Mouse (Mus musculus): ENCODE results near the gene Mlph. TPM values are rescaled to one million over a fixed set of nuclear protein-coding genes. Genes with fewer than 3 reads are reported as not detected.

Gene Mlph
- total and polyA plus RNA-seq, 3 experiments, result not detected

GRCm38 (mm10) chr1:90972911-90973573 lies 58.2 kb downstream of the Mlph start (continued):
- TF ChIP-seq USF1 (IDR thresholded peaks at IDR 0.05; ENCODE audit: low read depth, low read length) (no peak), POLR2AphosphoS2 (IDR thresholded peaks at IDR 0.05; ENCODE audit: low read length) (no peak), E2F4 (IDR thresholded peaks at IDR 0.05; ENCODE audit: borderline replicate concordance, low read depth, low read length) (no peak)

- Histone ChIP-seq H3K27ac (ENCODE audit: control insufficient read depth, low read depth, low read length) (no peak overlapping the region), H3K4me1 (ENCODE audit: control insufficient read depth in 1 of 2, insufficient read depth in 2 of 2, low read length in 2 of 2) (peaks cover 0 to 4% of the 10 kb centered on the region in 2 experiments; a peak in 2 of 4 replicates), H3K36me3 (ENCODE audit: control insufficient read depth in 1 of 2, insufficient read depth in 2 of 2, low read length in 2 of 2) (no peaks in the 10 kb centered on the region), H3K27me3 (ENCODE audit: control insufficient read depth in 1 of 2, insufficient read depth in 2 of 2, low read length in 2 of 2) (no peaks in the 10 kb centered on the region), H3K4me3 (ENCODE audit: control insufficient read depth in 1 of 2, insufficient read depth in 1 of 2, low read depth in 2 of 2, low read length in 2 of 2) (no peak overlapping the region), H3K9me3 (replicated peaks; ENCODE audit: insufficient read depth, low read length) (no peaks in the 10 kb centered on the region), H3K9ac (ENCODE audit: control insufficient read depth, low read depth, low read length, poor library complexity, severe bottlenecking) (no peak overlapping the region), H3K79me2 (ENCODE audit: control insufficient read depth, insufficient read depth, low read length, poor library complexity) (no peaks in the 10 kb centered on the region)
- DNase-seq (ENCODE audit: low read depth, low spot score), result no peak
- no peak for TF ChIP-seq RAD21 (IDR thresholded peaks at IDR 0.05; ENCODE audit: low read depth, low read length)
Measured at GRCm38 (mm10) chr1:90973574-90973911, 58.7 kb downstream of the Mlph start.

- H3K79me2 ChIP-seq (ENCODE audit: control insufficient read depth, insufficient read depth, low read length, poor library complexity), result no peaks in the 10 kb centered on the region
- no peaks in the 10 kb centered on the region for H3K9me3 ChIP-seq (replicated peaks; ENCODE audit: insufficient read depth, low read length)
- H3K27me3 ChIP-seq (ENCODE audit: control insufficient read depth in 1 of 2, insufficient read depth in 2 of 2, low read length in 2 of 2), result no peaks in the 10 kb centered on the region
- no peak overlapping the region for H3K9ac ChIP-seq (ENCODE audit: control insufficient read depth, low read depth, low read length, poor library complexity, severe bottlenecking)
- no peak for DNase-seq (ENCODE audit: low read depth, low spot score)
- H3K27ac ChIP-seq (ENCODE audit: control insufficient read depth, low read depth, low read length), result no peak overlapping the region
- H3K4me3 ChIP-seq (ENCODE audit: control insufficient read depth in 1 of 2, insufficient read depth in 1 of 2, low read depth in 2 of 2, low read length in 2 of 2), result no peak overlapping the region
- H3K4me1 ChIP-seq (ENCODE audit: control insufficient read depth in 1 of 2, insufficient read depth in 2 of 2, low read length in 2 of 2), result peaks cover 0 to 4% of the 10 kb centered on the region in 2 experiments; a peak in 2 of 4 replicates
- H3K36me3 ChIP-seq (ENCODE audit: control insufficient read depth in 1 of 2, insufficient read depth in 2 of 2, low read length in 2 of 2), result no peaks in the 10 kb centered on the region
- no peak for TF ChIP-seq ZMIZ1 (IDR thresholded peaks at IDR 0.05; ENCODE audit: low read depth, low read length)
- no peak for TF ChIP-seq TAL1 (IDR thresholded peaks at IDR 0.05; ENCODE audit: low read length)
- no peak for TF ChIP-seq JUND (IDR thresholded peaks at IDR 0.05; ENCODE audit: low read depth, low read length)
- TF ChIP-seq USF1 (IDR thresholded peaks at IDR 0.05; ENCODE audit: low read depth, low read length), result no peak
Measured at GRCm38 (mm10) chr1:90974906-90975649, 60.2 kb downstream of the Mlph start.

GRCm38 (mm10) chr1:90975960-90976359 lies 61.1 kb downstream of the Mlph start:
- Histone ChIP-seq H3K79me2 (ENCODE audit: control insufficient read depth, insufficient read depth, low read length, poor library complexity) (no peaks in the 10 kb centered on the region), H3K4me3 (ENCODE audit: control insufficient read depth in 1 of 2, insufficient read depth in 1 of 2, low read depth in 2 of 2, low read length in 2 of 2) (no peak overlapping the region), H3K27me3 (ENCODE audit: control insufficient read depth in 1 of 2, insufficient read depth in 2 of 2, low read length in 2 of 2) (no peaks in the 10 kb centered on the region), H3K36me3 (ENCODE audit: control insufficient read depth in 1 of 2, insufficient read depth in 2 of 2, low read length in 2 of 2) (no peaks in the 10 kb centered on the region), H3K9me3 (replicated peaks; ENCODE audit: insufficient read depth, low read length) (no peaks in the 10 kb centered on the region), H3K27ac (ENCODE audit: control insufficient read depth, low read depth, low read length) (no peak overlapping the region), H3K4me1 (ENCODE audit: control insufficient read depth in 1 of 2, insufficient read depth in 2 of 2, low read length in 2 of 2) (peaks cover 0 to 4% of the 10 kb centered on the region in 2 experiments; a peak in 2 of 4 replicates), H3K9ac (ENCODE audit: control insufficient read depth, low read depth, low read length, poor library complexity, severe bottlenecking) (no peak overlapping the region)
- TF ChIP-seq ZKSCAN1 (IDR thresholded peaks at IDR 0.05; ENCODE audit: low read depth, low read length), result no peak
- TF ChIP-seq CHD1 (IDR thresholded peaks at IDR 0.05; ENCODE audit: low read depth, low read length), result no peak
- TF ChIP-seq GATA1 (IDR thresholded peaks at IDR 0.05; ENCODE audit: low read depth, low read length), result no peak
- TF ChIP-seq POLR2AphosphoS5 (IDR thresholded peaks at IDR 0.05; ENCODE audit: borderline replicate concordance, low read depth, low read length), result no peak
- no peak for TF ChIP-seq JUND (IDR thresholded peaks at IDR 0.05; ENCODE audit: low read depth, low read length)
- no peak for TF ChIP-seq MEF2A (IDR thresholded peaks at IDR 0.05; ENCODE audit: extremely low read depth, insufficient replicate concordance, low read depth, low read length, poor library complexity, severe bottlenecking)
- TF ChIP-seq ZNF384 (IDR thresholded peaks at IDR 0.05; ENCODE audit: low read depth, low read length), result no peak
- TF ChIP-seq GABPA (IDR thresholded peaks at IDR 0.05; ENCODE audit: low read depth, low read length), result no peak
- no peak for TF ChIP-seq ELF1 (IDR thresholded peaks at IDR 0.05; ENCODE audit: low read depth, low read length)
- TF ChIP-seq SMC3 (IDR thresholded peaks at IDR 0.05; ENCODE audit: low read depth, low read length), result no peak
- no peak for TF ChIP-seq MAFK (IDR thresholded peaks at IDR 0.05; ENCODE audit: borderline replicate concordance, low read depth, low read length)
- TF ChIP-seq MYC (IDR thresholded peaks at IDR 0.05; ENCODE audit: low read depth, low read length), result no peak
- no peak for DNase-seq (ENCODE audit: low read depth, low spot score)

Measured in MEL (cell line).